Mouse (Mus musculus): Measurements from ENCODE around the gene Arl5c. TPM values are rescaled to one million over a fixed set of nuclear protein-coding genes. Genes with fewer than 3 reads are reported as not detected.

The Arl5c gene
- polyA plus RNA-seq, 1 experiment: 2.0 TPM

- no peak for DNase-seq
- Histone ChIP-seq H3K27ac (ENCODE audit: insufficient read depth, low read length) (no peak overlapping the region), H3K4me1 (ENCODE audit: control insufficient read depth, insufficient read depth, low read length) (no peaks in the 10 kb centered on the region), H3K4me3 (replicated peaks; ENCODE audit: insufficient read depth, low read depth, low read length) (no peak overlapping the region), H3K27me3 (ENCODE audit: control insufficient read depth, insufficient read depth, low read length) (no peaks in the 10 kb centered on the region)
- WGBS: 39% methylated on average over 10 of the region's 10 CpGs
- TF ChIP-seq POLR2A (IDR thresholded peaks at IDR 0.05; ENCODE audit: borderline replicate concordance, insufficient read depth, low read length) (no peak), CTCF (IDR thresholded peaks at IDR 0.05; ENCODE audit: borderline replicate concordance, insufficient read depth, low read depth, low read length) (no peak)
Measured at GRCm38 (mm10) chr11:97979824-97980495, 16.0 kb downstream of the Arl5c start.

GRCm38 (mm10) chr11:97978392-97978791, 17.6 kb downstream of the Arl5c start:
- H3K27me3 ChIP-seq (ENCODE audit: control insufficient read depth, insufficient read depth, low read length): no peaks in the 10 kb centered on the region
- DNase-seq: no peak
- no peaks in the 10 kb centered on the region for H3K4me1 ChIP-seq (ENCODE audit: control insufficient read depth, insufficient read depth, low read length)
- TF ChIP-seq CTCF (IDR thresholded peaks at IDR 0.05; ENCODE audit: borderline replicate concordance, insufficient read depth, low read depth, low read length): no peak
- TF ChIP-seq POLR2A (IDR thresholded peaks at IDR 0.05; ENCODE audit: borderline replicate concordance, insufficient read depth, low read length): no peak
- H3K4me3 ChIP-seq (replicated peaks; ENCODE audit: insufficient read depth, low read depth, low read length): no peak overlapping the region
- WGBS: 88% methylated on average over 13 of the region's 13 CpGs
- H3K27ac ChIP-seq (ENCODE audit: insufficient read depth, low read length): no peak overlapping the region

- H3K4me3 ChIP-seq (replicated peaks; ENCODE audit: insufficient read depth, low read depth, low read length): no peak overlapping the region
- 91% methylated on average over 5 of the region's 5 CpGs for WGBS
- no peak overlapping the region for H3K27ac ChIP-seq (ENCODE audit: insufficient read depth, low read length)
- no peak for DNase-seq
- TF ChIP-seq CTCF (IDR thresholded peaks at IDR 0.05; ENCODE audit: borderline replicate concordance, insufficient read depth, low read depth, low read length) (no peak), POLR2A (IDR thresholded peaks at IDR 0.05; ENCODE audit: borderline replicate concordance, insufficient read depth, low read length) (no peak)
- no peaks in the 10 kb centered on the region for H3K4me1 ChIP-seq (ENCODE audit: control insufficient read depth, insufficient read depth, low read length)
- H3K27me3 ChIP-seq (ENCODE audit: control insufficient read depth, insufficient read depth, low read length): no peaks in the 10 kb centered on the region
Measured at GRCm38 (mm10) chr11:97977797-97978196, 18.2 kb downstream of the Arl5c start.

GRCm38 (mm10) chr11:97974746-97975145, 21.2 kb downstream of the Arl5c start:
- 68% methylated on average over 5 of the region's 5 CpGs for WGBS

GRCm38 (mm10) chr11:97974141-97974540, 21.8 kb downstream of the Arl5c start:
- TF ChIP-seq CTCF (IDR thresholded peaks at IDR 0.05; ENCODE audit: borderline replicate concordance, insufficient read depth, low read depth, low read length) (no peak), POLR2A (IDR thresholded peaks at IDR 0.05; ENCODE audit: borderline replicate concordance, insufficient read depth, low read length) (no peak)
- no peak overlapping the region for H3K4me3 ChIP-seq (replicated peaks; ENCODE audit: insufficient read depth, low read depth, low read length)
- no peak for DNase-seq
- WGBS: 86% methylated on average over 5 of the region's 5 CpGs
- H3K27ac ChIP-seq (ENCODE audit: insufficient read depth, low read length): no peak overlapping the region
- H3K4me1 ChIP-seq (ENCODE audit: control insufficient read depth, insufficient read depth, low read length): peaks cover 7% of the 10 kb centered on the region
- H3K27me3 ChIP-seq (ENCODE audit: control insufficient read depth, insufficient read depth, low read length): no peaks in the 10 kb centered on the region

More at GRCm38 (mm10) chr11:97974746-97975145, 21.2 kb downstream of the Arl5c start:
- Histone ChIP-seq H3K27me3 (ENCODE audit: control insufficient read depth, insufficient read depth, low read length) (no peaks in the 10 kb centered on the region), H3K4me3 (replicated peaks; ENCODE audit: insufficient read depth, low read depth, low read length) (no peak overlapping the region), H3K4me1 (ENCODE audit: control insufficient read depth, insufficient read depth, low read length) (peaks cover 7% of the 10 kb centered on the region), H3K27ac (ENCODE audit: insufficient read depth, low read length) (no peak overlapping the region)
- DNase-seq: no peak
- no peak for TF ChIP-seq CTCF (IDR thresholded peaks at IDR 0.05; ENCODE audit: borderline replicate concordance, insufficient read depth, low read depth, low read length)

GRCm38 (mm10) chr11:97972434-97972833, 23.5 kb downstream of the Arl5c start:
- TF ChIP-seq CTCF (IDR thresholded peaks at IDR 0.05; ENCODE audit: borderline replicate concordance, insufficient read depth, low read depth, low read length): no peak
- TF ChIP-seq POLR2A (IDR thresholded peaks at IDR 0.05; ENCODE audit: borderline replicate concordance, insufficient read depth, low read length): no peak
- no peak overlapping the region for H3K4me3 ChIP-seq (replicated peaks; ENCODE audit: insufficient read depth, low read depth, low read length)
- H3K27ac ChIP-seq (ENCODE audit: insufficient read depth, low read length): no peak overlapping the region
- H3K27me3 ChIP-seq (ENCODE audit: control insufficient read depth, insufficient read depth, low read length): no peaks in the 10 kb centered on the region
- no peak for DNase-seq
- peaks cover 7% of the 10 kb centered on the region for H3K4me1 ChIP-seq (ENCODE audit: control insufficient read depth, insufficient read depth, low read length)
- 67% methylated on average over 2 of the region's 2 CpGs for WGBS

- Histone ChIP-seq H3K27me3 (ENCODE audit: control insufficient read depth, insufficient read depth, low read length) (no peaks in the 10 kb centered on the region), H3K27ac (ENCODE audit: insufficient read depth, low read length) (no peak overlapping the region), H3K4me3 (replicated peaks; ENCODE audit: insufficient read depth, low read depth, low read length) (peak overlapping the region; percentile 20), H3K4me1 (ENCODE audit: control insufficient read depth, insufficient read depth, low read length) (peaks cover 14% of the 10 kb centered on the region)
- peak; percentile 54 to 64 for DNase-seq
- no peak for TF ChIP-seq CTCF (IDR thresholded peaks at IDR 0.05; ENCODE audit: borderline replicate concordance, insufficient read depth, low read depth, low read length)
- no peak for TF ChIP-seq POLR2A (IDR thresholded peaks at IDR 0.05; ENCODE audit: borderline replicate concordance, insufficient read depth, low read length)
- 4% methylated on average over 7 of the region's 7 CpGs for WGBS
Measured at GRCm38 (mm10) chr11:97971232-97971631, 24.7 kb downstream of the Arl5c start.

- H3K4me3 ChIP-seq (replicated peaks; ENCODE audit: insufficient read depth, low read depth, low read length): peak overlapping the region; percentile 20
- TF ChIP-seq POLR2A (IDR thresholded peaks at IDR 0.05; ENCODE audit: borderline replicate concordance, insufficient read depth, low read length) (no peak), CTCF (IDR thresholded peaks at IDR 0.05; ENCODE audit: borderline replicate concordance, insufficient read depth, low read depth, low read length) (no peak)
- WGBS: 39% methylated on average over 7 of the region's 7 CpGs
- H3K27ac ChIP-seq (ENCODE audit: insufficient read depth, low read length): no peak overlapping the region
- no peaks in the 10 kb centered on the region for H3K27me3 ChIP-seq (ENCODE audit: control insufficient read depth, insufficient read depth, low read length)
- H3K4me1 ChIP-seq (ENCODE audit: control insufficient read depth, insufficient read depth, low read length): peaks cover 14% of the 10 kb centered on the region
- no peak for DNase-seq
Measured at GRCm38 (mm10) chr11:97970771-97971170, 25.2 kb downstream of the Arl5c start.

All from cerebellum, adult 2 months (tissue).